Mouse (Mus musculus) hematopoietic stem cell, adult 5-6 weeks (primary cell): ENCODE results near the gene S100pbp. TPM values are rescaled to one million over a fixed set of nuclear protein-coding genes. Genes with fewer than 3 reads are reported as not detected.
A peak's percentile ranks its signal among the peaks of the same experiment; 100 is the strongest.

Experiments
- ATAC-seq, 2 experiments: fragments of 125-278 bp in 1 of 2; replicated peaks in 1 of 2; 2 replicates each; pipeline ENCODE4 v1.8.0; 2016 to 2017; ENCODE audit warnings: inconsistent platforms in 2 of 2, mild to moderate bottlenecking in 2 of 2, moderate number of reproducible peaks in 2 of 2, low read depth in 1 of 2, moderate TSS enrichment in 1 of 2; ENCODE audit not compliant: low FRiP score in 2 of 2, poor library complexity in 2 of 2, severe bottlenecking in 2 of 2, insufficient read depth in 1 of 2, low TSS enrichment in 1 of 2
- total RNA-seq: library from RNA; stranded (forward); fragments of 172-1452, 232-1000 nt; gene quantifications from 2 replicates; pipeline ENCODE4 v1.2.3, GENCODE M21; 2017

The S100pbp gene
- total RNA-seq, 1 experiment from 2014 or later = 36.7 TPM

DNA sequence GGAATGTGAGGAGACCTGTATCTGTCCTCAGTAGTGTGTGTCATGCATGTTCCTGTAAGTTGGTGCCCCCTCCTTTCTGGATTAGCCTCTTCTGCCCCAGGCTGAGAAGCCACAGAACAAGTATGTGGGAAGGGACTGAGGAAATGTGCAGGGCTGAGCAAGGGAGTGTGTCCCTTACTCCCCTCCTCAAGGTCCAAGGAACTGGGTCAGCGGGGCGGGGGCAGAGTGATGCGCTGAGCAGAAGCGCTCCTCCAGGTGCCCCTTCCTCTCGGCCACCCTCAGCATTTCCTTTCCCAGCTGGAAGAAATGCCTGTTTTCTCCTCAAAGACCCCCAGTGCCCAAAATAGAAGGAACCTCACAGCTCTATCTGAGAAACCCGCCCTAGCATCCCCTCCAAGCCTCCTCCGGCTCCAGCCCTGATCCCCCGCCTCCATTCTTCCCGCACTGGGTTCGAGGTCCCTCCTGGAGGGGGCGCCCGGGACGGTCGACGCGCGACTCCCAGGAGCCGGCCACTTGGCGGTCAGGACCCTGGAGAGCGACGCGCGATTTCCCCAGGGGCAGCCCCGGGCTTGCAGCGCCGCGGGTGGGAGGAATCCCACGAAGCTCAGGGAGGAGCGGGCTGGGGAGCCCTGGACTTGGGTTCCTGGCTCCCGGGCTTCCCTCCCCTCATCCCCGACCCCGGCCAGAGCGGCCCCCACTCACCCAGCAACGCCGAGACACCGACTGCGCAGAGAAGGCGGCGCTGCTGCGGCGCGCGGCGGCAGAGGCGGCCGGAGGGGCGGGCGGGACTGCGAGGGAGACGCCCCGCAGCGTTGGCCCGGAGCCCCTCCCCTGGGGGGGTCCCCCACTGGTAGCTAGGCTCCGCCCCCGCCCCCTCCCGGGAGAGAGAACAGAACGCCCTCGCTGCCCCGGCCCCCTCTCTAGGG is 68.7 kb downstream of the S100pbp start:
- ATAC-seq = peak; percentile 56 to 69; a peak in 2 of 4 replicates

DNA sequence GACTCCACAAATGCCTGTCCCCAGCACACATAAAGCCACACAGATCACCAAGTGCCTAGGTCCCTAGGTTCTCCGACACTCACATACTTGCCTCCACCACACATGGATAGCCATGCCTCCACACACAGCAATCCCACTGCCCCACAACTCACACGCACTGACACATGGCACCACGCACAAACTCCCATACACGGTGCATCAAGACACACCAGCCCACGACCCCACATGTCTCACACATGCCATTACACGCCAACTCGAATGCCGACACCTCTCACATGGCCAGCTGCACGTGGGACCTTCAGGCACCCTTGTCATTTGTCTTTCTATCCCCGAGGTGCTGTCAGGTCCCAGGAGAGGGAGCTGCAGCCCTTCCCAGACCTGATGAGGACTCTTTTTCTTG is 69.8 kb downstream of the S100pbp start:
- no peak for ATAC-seq

DNA sequence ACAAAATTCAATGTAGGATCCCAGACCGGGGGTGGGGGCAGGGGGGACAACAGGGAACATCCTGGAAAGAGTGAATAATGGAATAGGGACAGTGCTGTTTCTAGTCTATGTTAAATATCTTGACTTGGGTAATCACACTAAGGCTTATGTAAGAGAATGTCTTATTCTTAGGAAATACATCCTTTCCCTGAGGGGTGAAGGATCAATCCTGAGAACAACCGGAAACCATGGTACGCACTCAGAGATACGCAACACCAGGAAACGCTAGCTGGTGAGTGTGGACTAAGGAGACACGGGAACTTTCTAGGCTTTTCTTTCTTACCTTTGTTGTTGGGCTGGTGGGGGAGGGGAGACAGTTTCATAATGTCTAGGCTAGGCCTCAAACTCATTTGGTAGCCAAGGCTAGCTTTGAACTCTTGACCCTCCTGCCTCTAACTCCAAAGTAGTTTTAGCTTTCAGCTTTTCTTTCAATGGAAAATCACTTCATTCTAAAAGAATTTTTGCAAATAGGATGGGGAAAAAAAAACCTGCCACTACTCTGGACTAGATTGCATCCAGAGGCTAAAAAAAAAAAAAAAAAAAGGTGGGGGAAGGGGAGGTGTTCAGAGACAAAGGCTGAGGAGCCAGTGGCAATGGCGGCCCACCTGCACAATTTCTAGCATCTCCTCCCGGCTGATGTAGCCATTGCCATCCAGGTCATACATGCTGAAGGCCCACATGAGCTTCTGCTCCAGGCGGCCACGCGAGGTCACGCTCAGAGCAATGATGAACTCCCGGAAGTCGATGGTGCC is 71.6 kb downstream of the S100pbp start:
- no peak for ATAC-seq

DNA sequence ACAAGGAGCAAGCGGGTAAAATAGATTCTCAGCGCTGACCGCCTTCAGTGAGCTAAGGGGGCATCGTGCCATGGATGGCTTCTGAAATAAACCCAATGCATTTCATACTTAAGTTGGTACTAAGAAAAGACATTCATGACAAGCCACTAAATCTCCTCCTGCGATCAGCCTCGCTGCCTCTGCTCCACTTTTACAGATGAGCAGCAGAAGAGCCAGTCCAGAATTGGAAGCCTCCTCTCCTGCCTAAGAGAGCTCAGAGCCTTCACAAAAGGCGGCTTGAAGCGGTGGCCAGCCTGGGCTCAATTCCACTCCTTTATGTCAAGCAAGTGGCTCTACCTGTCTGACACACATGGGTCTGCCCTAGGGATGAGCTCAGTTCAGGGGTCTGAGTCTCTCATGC is 72.8 kb downstream of the S100pbp start:
- no peak for ATAC-seq

DNA sequence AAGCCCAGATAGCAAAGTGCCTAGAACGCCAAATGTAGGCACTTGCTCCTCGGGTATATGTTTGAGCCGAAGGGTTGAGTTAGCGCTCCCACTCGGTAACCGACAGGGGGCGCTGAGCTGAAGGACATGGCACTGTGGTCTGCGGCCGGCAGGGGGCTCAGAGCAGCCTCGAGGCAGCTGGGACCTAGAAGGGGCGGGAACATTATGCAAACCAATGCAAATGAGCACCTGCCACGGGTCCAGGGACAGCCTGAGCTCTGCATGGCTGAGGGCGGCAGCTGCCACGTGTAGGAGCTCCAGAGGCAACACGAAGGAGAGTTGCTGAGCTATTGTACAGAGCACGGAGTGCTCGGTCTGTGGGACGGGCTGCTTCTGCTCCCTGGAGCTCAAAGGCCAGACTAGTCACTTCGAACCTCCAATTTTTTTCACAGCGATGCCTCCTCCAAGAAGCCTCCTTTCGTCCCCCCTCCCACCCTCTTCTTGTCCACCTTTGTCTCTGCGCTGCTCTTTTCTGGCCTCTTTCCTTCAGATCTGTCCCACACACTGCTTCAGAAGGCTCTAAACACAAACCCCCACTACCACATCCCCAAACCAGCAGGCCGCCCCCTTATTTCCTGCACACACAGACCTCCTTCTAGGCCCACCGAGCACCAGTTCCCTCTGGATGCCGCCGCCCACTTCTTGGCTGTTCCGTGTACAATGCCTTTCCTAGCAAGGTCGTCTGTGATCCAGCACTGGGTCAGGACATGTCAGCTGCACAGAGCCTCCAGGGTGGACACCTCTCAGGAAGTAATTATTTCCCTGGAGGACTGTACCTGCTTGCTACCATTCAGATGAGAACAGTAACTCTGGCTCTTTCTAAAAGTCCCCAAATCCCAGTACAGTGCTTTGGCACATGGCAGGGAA is 76.2 kb downstream of the S100pbp start:
- peak; percentile 84 to 85 for ATAC-seq

DNA sequence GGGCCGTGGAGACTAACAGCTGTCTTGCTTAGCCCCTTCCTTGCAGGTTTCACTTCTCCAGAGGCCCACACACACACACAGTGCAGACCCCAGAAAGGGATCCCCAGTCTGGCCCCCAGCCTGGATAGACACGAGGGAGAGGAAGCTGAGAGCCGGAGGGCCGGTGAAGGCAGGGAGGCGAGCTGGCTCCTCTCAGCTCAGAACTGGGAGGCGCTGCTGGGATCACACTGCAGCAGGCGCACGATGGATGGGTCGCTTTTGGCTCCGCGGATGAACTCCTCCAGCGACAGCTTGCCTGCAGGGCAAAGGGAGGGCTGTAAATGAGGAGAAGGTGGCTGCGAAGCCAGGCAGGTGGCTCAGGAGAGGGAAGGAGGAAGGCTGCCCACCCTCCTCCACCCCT is 77.3 kb downstream of the S100pbp start:
- no peak for ATAC-seq

DNA sequence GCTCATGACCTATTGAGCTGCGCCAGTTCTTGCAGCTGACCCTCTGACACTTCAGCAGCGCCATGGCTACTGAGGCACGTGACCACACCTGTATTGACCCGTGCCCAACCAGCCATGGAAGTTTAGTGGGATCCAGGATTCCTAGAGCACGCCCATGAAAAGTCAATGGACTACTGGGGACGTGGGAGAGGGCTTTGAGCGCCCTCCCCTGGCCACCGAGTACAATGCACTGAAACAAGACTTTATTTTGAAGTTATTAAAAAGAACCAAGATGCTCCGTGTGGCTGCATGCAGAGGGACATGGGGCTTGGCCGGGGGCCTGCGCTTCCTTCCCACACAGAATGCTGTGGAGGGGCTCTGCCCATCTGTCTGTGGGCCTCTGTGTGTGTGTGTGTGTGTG is 78.2 kb downstream of the S100pbp start:
- ATAC-seq = no peak

DNA sequence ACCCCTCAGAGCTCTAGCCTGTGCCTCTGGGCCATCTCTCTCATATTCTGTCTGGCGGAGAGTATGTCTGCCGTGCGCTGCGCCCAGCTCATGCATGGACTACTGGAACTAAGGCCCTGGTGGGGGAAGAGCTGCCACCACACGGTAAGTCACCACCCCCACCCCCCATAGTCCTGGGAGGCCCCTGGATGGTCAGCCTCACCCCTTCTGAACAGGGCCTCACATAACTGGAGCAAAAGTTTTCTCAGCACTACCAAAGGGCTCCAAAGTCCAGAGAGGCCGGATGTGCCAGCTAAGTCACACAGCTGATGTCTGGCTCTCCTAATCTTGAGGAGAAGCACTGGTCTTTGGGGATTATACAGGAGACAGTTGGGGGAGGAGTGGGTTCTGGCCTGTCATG is 78.7 kb downstream of the S100pbp start:
- no peak for ATAC-seq

DNA sequence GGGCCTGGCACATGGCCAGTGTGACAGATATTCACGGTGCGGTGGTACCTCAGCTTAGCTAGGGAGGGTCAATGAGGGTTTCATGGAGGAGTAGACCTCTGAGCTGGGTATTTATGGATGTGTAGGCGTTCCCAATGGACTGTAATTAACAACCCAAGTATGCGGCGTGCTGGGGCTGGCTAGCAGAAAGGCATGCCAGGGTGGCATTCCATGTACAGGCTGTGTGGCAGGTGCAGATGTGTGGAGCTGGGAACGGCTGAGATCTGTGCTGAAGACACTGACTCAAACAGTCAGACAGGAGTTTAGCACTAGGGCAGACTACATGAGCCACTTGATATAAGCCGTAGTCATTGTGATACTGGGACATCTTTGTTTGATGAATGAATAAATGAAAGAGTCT is 80.9 kb downstream of the S100pbp start:
- no peak for ATAC-seq

DNA sequence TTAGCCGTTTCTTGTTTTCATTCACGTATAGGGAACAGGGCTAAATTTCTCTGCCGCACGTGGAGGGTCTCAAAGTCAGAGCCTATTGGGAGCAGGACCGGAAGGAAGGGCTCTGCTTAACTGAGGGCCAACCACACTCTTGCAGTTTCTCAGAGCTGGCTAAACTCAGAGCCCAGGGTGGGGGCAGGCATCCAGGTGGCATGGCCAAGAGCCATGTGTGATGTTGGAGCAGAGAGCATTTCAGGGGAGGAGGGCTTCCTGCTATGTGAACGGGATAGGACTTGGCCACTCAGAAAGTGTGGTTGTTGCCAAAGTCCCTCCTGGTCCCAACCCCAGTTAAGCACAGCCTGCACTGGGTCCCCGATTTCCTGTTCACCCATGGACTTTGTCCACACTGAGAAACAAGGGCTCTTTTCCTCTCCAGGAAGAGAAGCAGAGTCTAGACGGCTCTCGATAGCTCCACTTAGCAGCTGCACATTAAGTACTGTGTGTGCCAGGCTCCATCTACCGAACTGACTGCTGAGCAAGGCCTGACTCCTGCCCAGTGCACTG is 82.1 kb downstream of the S100pbp start:
- ATAC-seq = 0 out of 4 replicates have a peak, but pooled peaks of 1 of the 2 experiments have one; percentile 37

DNA sequence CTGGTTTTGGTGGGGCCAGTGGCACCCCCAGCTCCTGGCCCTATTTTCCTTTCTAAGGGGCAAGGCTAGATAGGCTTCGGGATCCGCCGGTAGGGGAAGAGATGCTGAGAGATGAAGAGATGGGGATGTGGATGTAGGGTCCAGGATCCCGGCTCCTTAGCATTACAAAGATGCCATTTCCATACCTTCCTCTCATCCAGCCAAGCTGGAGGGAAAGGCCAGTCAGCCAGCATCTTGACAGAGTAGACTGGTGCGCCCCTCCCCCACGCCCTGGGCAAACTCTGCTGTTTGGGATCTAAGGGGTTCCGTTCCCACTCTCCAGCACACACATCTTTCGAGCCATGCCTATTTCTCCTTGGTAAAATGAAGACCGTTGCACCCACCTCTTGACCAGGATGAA is 83.5 kb downstream of the S100pbp start:
- no peak for ATAC-seq

DNA sequence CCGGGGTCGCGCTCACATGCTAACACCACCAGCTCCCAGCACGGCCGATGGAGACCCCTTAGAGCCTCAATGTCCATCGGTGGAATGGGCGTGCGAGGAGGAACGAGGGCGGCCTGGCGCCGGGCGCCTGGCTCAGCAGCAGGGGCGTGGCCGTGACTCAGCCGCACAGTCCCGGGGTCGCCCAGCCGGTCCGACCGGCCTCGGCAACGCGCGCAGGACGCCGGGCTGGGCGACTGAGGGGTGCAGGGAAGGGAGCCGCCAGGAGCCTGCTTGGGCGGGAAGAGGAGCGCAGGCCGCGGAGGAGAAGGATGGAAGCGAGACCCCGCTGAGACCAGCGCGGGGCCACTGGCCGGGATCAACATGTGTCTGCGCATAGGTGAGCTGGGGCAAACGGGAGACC is 84.2 kb downstream of the S100pbp start, which contains the start of gene Tmem54:
TSS of gene Tmem54 (plus strand) at position 193 of the 400 bp plus-strand sequence.
- peak in 1 of 2 experiments; percentile 31; a peak in 1 of 4 replicates for ATAC-seq

DNA sequence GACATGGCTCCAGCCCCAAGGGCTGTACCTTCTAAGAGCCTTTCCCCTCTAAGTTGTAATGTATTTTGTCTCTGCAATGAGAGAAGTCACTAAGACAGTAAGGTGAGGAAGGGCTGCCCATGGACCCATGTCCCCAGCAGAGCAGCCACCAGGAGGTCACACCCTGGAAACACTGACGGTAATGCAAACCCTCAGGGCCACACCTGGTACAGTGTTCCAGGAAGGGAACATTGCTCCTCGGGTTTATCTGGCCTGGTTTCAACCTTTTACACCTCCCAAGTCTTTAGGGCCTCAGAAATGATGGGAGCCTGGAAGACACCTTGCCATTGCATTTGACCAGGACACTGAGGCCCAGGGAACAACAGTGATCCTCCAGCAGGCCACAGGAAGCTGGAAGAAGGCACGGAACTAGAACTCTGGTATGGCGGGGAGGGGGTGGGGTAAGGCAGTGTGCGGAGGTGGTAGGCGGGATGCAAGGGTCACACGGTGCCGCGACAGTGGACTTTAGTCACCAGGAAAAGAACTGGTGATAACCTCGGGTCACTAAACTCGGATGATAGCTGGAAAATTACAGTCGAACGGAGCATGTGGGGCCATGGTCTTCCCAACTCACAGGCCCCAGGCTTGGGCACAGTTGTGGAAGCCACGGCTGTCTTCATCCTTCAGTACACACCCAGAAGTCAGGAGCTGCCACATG is 87.2 kb downstream of the S100pbp start:
- no peak for ATAC-seq
